Mouse (Mus musculus) kidney, postnatal 10 days (tissue): ENCODE measurements around the gene Fastk.
A peak's percentile ranks its signal among the peaks of the same experiment; 100 is the strongest.
"Not testable (repeated sequence)": the region's sequence is repeated elsewhere in the genome, so short reads cannot be mapped to it uniquely, and the experiment has no call there.

Source experiments
- DNase-seq: peaks from one replicate; pipeline ENCODE4 v3.0.0; 2021; ENCODE audit warnings: mixed read lengths

Gene Fastk

DNA sequence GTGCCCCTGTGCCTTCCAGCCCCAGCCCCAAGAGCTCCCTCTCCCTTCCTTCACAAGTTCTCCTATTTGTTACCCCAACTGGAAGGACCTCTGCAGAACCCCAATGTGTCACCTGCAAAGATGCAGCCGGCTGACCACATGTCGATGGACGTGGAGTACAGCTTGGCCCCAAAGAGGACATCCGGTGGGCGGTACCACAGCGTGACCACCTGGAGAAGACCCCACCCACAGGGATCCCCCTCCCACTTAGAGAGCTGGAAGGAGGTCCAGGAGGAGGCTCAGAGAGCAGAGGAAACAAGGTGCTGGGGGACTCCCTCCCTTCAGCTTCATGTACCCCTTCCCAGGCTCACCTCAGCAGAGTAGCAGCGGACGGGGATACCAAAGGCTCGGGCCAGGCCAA, 24.7 kb downstream of the Fastk start:
- no peak for DNase-seq

DNA sequence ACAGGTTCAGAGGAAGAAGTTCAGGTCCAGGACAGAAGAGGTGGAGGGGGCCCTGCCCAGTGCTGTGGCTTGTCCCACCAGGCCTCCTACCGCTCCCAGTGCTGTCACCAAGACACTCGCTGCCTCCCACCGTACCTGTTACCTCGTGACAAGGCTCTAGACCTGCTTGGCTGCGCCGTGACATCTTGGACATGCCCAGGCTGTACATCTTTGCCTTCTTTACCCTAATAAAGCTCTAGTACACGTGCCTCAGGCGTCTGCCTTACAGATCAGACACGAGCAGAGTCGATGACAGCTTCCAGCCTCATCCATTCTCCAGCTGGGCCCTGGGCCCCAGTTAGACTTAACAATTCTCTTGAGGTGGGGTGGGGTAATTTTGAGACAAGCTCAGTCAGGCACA, 27.5 kb downstream of the Fastk start:
- DNase-seq = no peak

DNA sequence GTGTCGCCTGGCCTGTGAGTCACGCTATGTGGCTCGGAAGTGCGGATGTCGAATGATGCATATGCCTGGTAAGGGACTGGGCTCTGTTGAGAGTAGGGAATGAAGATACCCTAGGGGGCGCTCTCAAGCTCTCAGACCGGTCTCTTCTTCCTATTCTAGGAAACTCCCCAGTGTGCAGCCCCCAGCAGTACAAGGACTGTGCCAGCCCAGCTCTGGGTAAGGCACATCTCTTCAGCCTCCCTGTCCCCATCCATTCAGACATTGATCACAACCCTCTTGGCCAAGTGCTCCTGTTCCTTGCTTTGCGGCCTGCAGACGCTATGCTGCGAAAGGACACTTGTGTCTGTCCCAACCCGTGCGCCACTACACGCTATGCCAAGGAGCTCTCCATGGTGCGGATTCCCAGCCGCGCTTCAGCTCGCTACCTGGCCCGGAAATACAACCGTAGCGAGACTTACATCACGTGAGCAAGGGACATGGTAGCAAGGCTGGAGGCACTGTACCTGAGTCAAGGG, 28.8 kb downstream of the Fastk start:
- DNase-seq = peak; percentile 78

DNA sequence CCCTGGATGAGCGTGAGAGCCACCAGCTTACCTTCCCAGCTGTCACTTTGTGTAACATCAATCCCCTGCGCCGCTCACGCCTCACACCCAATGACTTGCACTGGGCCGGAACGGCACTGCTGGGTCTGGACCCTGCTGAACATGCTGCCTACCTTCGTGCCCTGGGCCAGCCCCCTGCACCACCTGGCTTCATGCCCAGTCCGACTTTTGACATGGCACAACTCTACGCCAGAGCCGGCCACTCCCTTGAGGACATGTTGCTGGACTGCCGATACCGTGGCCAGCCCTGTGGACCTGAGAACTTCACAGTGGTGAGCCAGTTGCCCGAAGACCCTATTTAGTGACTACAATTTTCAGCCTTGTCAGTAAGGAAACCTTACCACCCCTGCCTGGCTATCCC, 31.1 kb downstream of the Fastk start:
- peak; percentile 31 for DNase-seq

DNA sequence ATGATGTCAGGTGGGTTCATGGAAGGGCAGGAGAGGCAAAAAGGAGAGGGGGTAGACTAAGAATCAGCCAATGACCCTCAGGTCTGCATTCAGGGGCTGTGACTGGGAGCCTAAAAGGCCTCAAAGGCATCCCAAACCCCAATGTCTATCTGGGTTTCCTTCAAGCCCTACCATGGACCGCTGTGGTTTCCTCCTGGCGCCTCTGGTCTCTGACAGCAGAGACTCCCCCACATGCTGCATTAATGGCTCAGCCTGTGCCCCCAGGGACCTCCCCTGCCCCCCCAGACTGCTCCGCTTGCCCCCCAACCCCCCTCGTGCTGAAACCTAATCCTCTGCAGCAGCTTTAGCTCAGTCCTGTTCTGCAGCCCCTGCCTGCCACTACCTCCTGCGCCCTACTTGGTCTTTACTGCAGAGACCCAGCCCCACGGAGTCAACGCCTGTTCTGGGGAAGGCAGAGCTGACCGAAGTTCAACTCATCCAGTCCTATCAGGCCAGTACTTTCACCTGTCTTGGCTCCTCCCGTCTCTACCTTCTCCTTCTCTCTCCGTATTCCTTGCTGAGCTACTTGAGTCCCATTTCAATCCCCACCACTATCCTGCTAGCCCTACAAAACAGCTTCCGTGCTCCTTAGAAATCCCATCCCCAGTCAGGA, 31.9 kb downstream of the Fastk start, which contains the start of gene Asic3:
Asic3 (plus strand) TSS at position 351 of the 652 bp plus-strand sequence.
- DNase-seq = peak; percentile 33

DNA sequence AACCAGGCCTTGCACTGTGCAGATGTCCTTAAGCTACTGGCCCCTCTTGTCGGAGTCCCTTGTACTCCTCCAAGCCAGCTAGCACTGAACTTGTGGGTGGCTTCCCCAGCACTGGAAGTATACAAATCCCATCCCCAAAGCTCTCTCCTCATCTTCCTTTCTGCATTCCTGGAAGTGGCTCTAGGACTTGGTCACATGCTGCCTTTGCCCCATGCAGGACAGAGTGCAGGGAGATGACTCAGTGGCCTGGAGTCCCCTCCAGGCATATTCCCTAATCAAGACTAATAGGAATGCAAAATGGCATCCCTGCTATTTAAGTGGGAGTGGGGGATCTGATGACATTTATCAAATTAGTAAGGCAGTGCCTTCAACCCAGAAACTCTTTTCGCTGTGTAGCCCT, 33.0 kb downstream of the Fastk start:
- DNase-seq = no peak

DNA sequence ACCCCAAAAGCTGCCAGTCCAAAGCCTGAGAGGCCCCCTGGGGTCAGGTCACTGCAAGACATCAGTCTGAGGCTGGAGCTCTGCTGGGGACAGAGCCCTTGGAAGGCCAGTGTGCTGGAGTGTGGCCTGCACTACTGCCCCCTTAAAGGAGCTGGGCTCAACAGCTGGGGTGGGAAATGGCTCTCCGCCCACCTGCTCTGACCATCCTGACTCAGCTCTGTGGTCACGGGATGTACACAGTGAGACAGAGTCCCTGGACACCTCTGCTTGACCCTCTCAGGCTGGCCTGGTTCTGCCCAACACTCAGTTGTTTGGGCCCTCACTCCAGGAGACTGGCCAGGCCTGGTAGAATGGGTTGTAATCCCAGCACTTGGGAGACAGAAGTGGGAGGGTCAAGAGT, 35.6 kb downstream of the Fastk start:
- DNase-seq = no peak

DNA sequence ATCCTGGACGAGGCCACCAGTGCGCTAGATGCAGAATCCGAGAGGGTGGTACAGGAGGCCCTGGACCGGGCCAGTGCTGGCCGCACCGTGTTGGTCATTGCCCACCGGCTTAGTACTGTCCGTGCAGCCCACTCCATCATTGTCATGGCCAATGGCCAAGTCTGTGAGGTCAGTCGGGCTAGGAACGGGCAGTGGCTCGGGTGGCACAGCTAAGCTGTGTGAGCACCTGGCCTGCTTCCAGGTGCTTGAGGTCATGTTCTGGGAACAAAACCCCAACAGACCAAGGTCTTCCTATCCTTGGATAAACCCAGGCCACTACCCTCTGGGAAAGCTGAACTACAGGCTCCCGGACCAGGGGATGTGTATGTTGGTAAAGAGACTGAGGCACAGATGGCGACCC, 36.4 kb downstream of the Fastk start:
- DNase-seq = no peak

DNA sequence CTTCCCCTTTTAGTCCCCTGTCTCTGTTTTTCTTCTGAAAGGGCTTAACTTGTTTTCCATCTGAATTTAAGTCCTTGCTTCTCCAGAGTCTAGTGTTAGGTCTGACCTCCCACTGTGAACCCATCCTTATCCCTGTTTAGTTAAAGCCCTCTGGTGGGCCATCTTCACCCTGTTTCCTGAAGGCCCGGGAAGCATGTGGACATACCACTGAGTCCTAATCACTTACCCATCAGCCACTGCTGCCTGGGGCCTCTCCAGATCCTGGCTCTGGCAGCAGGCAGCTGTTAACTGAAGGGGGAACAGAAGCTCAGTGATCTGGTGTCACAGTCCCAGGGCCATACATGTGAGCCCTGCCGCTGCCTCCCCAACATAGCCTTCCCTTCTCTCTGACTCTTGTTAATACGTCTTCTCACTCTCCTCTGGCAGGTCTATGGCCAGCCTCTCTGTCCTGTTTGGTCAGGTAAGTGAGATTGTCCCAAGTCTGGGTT, 39.7 kb downstream of the Fastk start:
- no peak for DNase-seq

DNA sequence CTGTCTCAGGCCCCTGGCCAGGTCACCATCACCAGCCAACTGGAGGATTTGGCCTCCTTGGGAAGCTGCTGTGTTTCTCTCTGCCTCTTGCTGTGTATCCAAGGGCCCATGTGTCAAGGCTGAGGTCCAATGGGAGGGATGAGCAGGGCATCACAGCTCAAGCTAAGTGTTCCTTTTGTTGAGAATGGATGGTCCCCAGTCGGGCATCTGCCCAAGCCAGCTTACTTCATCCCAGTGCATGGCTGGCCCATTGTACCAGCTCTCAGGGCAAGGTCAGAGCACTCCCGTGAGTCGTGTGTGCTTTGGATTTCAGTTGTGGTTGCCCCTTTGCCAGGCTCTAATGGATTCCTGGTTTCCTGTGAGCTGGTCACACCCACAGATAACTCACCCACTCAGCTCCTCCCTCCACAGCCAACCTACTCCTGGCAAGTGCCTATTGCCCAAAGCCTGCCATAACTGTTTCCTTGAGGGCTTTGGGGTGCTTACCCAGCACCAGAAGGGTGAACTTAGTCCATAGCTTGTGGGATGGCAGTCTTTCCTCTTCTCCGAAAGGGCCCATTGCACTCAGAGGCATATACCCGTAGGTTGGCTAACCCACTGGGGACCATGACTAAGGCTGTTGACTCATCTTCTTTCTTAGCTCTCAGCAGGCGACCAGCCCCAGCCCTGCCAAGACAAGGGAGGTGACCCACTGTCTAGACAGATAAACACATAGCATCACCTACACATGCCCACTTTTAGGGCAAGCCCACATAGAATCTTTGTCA, 40.3 kb downstream of the Fastk start:
- no peak for DNase-seq

DNA sequence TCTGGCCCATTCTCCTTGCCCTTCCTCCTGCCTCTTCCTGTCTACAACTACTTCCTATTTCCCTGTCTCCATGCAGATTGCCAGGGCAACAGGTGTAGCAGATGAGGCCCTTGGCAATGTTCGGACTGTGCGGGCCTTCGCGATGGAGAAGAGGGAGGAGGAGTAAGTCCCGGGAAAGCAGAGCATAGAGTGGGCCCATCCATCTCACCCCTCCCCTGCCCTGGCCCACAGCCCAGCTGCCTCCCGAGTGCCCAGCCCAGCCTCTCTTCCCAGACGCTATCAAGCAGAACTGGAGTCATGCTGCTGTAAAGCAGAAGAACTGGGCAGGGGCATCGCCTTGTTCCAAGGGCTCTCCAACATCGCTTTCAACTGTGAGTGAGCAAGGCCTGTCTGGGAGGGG, 43.1 kb downstream of the Fastk start:
- DNase-seq = no peak

DNA sequence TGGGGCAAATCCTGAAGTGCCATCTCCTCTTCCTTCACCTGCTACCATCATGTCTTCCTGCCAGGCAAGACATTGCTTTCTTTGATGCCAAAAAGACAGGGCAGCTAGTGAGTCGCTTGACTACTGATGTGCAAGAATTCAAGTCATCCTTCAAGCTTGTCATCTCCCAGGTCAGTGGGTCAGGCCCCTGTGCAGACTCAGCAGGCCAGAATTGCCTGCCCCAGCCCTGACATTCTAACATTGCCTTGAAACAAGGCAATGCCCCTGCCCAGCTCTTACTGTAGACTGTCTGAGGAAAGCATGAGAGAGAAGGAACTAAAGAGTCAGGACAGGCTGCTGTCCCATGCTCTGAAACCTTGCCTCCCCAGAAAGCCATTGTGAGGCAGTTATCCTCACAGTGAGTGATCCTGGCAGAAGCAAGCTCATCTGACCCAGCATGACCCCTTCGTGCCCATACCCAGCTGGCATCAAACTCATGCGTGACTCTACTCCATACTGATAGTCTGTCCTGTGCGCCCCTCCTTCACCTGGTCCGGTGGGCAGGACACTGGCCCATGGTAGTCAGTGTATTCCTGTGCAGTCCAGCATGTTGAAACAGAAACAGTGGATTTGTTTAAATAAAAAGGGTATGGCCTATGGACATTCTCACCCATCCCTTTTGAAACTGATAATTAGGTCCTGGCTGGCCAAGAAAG, 44.0 kb downstream of the Fastk start:
- DNase-seq = no peak

DNA sequence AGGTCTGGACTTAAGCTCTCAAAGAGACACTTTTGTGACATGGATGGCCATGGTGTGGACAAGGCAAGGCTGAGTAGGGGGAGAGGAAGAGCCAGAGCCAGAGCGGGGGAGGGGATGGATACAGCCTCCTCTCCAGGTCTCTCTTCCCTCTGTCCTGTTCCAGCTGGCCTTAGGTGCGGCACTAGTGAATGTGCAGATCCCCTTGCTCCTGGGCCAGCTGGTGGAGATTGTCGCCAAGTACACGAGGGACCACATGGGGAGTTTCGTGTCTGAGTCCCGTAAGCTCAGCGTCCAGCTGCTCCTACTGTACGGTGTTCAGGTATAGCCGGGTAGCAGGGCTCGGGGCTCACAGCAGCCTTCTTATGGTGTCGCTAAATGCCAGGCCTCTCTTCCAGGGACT, 44.7 kb downstream of the Fastk start:
- DNase-seq = no peak

DNA sequence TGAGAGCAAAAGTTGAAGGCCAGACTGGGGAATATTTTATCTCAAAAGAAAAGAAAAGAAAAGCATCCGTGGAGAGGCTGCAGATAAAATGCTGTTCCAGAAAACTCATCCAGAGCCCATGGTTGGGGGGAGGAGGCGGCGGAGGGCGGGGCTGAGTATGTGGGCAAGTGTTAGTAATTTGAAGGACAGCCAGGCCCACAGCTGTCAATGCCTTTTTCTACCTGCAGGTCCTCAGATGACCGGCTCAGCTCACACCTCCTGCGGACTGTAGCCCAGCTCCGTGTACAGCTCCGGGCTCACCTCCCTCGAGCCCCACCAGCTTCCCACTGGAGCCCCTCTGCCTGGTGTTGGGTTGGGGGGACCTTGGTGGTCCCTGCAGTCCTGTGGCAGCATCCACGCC, 45.4 kb downstream of the Fastk start:
- no peak for DNase-seq

DNA sequence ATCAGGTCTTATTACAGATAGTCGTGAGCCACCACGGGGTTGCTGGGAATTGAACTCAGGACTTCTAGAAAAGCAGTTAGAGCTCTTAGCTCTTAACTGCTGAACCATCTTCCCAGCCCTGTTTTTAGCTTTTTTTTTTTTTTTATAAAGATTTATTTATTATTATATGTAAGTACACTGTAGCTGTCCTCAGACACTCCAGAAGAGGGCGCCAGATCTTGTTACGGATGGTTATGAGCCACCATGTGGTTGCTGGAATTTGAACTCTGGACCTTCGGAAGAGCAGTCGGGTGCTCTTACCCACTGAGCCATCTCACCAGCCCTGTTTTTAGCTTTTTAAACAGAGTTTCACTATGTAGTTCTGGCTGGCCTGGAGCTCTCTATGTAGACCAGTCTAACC, 48.8 kb downstream of the Fastk start:
- not testable (repeated sequence) for DNase-seq

DNA sequence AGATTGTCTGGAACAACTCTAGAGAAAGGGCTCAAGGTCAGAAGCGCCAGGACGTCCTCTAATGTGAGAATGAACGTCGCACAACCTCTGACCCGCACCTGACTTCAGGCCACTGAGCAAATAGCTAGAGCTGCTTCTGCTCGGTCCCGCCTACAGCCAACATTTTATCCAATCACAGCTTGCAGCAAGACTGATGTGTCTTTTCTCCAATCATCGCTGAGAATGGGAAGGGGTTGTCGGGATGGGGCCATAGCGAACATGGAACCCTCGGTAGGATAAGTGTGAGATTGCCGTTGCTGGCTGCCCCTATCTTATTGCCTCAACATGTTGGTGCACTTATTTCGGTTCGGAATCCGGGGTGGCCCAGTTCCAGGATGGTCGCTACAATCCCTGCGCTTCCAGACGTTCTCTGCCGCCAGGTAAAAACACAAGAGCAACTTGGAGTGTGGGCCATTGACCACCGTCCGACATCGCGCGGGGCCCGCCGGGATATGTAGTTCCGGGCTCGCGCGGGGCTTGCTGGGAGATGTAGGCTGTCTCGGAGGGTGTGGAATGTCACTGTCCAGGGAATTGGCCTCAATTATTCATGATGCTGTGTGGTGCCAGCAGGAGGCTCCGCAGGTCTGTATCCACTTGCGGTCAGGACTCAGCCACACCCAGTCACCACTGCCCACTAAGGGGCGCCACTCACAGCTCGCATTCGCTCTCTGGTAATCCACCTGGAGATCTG, 50.8 kb downstream of the Fastk start:
- DNase-seq = peak; percentile 96

DNA sequence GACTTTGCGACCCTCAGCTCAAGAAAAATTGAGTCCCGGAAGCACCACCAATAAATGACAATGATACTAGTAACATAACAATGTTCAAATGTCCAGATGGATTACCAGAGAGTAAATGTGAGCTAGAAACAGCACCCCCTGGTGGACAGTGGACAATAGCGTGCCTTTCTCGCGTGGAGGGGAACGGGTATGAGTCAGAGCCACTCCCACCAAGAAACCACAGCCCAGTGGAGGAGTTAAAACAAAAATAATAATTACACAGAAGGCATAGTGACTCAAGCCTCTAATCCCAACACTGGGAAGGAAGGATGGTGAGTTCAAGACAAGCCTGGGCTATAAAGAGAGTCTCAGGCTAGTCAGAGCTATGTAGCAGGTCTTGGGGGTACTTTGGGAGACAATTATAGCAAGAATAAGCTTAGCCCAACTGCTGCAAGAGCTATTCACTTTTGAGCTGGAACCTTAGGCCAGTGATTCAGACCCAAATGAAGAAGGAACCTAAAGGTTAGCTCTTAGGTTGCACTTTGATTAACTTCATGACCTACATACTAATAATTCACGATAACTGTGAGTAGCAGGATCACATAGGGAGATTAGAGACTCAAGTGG, 51.6 kb downstream of the Fastk start, which contains the start of gene Abcb8:
Abcb8 (plus strand) TSS at position 272 of the 606 bp plus-strand sequence.
- DNase-seq = peak; percentile 87

DNA sequence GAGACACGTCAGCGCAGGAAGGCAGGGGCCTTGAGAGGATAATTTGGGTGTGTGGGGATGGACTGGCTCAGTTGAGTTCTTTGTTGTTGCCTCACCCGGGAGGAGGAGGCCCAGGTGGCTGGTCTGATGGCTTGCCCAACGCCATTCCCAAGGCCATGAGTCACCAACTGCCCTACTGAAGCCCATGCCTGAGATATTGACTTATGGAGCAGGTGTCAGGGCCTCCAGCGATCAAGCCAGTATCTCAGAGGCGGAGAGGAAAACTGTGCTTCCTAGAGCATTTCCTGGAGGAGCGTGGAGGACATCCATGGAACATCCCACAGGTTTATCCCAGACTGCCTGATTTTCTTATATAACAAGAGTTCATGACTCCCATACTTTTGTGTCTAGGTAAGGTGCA, 52.4 kb downstream of the Fastk start:
- DNase-seq = no peak

DNA sequence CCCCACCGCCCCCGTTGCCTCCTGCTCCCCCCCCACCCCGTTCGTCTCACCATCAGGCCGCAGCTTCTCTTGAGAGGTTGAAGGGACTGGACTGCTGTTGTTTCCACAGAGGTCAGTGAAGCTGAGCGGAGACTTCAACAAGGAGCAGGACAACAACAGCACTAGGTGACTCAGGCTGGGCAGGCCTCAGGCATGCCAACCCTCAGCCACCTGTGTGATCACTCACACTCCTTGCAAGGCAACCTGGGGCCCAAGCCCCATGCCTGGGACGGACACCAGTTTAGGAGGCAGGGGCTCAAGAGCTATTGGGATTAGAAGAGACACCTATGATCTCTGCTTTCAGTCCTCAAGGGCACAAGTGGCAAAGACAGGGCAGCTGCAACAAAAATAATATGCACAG, 53.2 kb downstream of the Fastk start, which contains the start of gene Atg9b:
Atg9b (minus strand) TSS at position 280 of the 400 bp plus-strand sequence.
- DNase-seq = no peak

DNA sequence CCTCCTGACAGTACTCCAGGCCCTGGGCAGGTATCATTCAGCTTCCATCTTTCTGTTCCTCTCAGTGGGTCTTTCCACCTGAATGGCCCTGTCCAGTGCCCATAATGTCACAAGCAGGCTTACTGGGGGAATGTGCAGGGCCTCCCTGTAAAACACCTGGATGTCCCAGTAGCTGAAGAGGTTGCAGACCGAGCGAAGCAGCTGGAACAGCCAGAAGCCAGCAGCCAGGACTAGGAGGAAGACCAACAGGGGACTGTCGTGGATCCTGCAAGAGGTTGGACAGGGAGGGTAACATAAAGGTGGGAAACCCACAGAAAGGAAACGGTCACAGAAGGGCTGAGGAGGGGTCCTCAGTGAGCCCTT, 55.4 kb downstream of the Fastk start:
- no peak for DNase-seq

DNA sequence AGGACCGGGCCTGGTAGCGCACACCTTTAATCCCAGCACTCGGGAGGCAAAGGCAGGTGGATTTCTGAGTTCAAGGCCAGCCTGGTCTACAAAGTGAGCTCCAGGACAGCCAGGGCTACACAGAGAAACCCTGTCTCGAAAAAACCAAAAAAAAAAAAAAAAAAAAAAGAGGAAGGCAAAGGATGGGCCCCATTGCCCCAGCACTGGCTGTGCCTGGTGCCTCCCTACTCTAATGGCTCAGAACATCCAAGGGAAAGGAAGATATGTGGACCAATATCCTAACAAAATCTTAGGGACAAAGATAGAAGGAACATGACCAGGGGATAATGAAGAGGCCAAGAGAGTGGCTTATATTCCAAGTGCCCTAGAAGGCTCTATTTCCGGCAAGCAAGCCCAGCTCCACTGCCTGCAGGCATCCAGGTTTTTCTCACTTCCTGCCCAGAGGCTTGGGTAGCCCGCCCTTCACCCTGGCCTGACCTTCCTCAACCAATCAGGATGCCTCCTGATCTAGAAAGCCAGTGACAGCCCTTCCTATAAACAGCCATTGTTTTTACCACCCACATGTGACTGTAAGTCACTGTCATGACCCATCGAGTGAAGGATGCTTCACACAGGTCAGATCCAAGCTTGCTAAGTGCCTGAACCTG, 56.0 kb downstream of the Fastk start:
- peak; percentile 54 for DNase-seq
